Mouse (Mus musculus): ENCODE results near the gene Itpkb.

- TF ChIP-seq GATA1 (IDR thresholded peaks at IDR 0.05; ENCODE audit: low read length) (no peak), TAL1 (IDR thresholded peaks at IDR 0.05; ENCODE audit: low read length) (no peak)
These were observed 35.0 kb downstream of the Itpkb start for GRCm38 (mm10) chr1:180365180-180365810.
